Mouse (Mus musculus) left cerebral cortex, postnatal 25 days (tissue): Measurements from ENCODE around the gene Tet1. TPM values are rescaled to one million over a fixed set of nuclear protein-coding genes. Genes with fewer than 3 reads are reported as not detected.
"Not testable (repeated sequence)": the region's sequence is repeated elsewhere in the genome, so short reads cannot be mapped to it uniquely, and the experiment has no call there.

Experiments
- DNase-seq, 2 experiments: peaks; one replicate each; pipeline ENCODE4 v3.0.0; 2022; ENCODE audit warnings: low spot score in 2 of 2, mixed read lengths in 1 of 2
- intact Hi-C: fragments of 180-260 bp; cut with DNase I; formaldehyde crosslinking; loops from one replicate; pipeline ENCODE4 v1.15.1; 2025
- total RNA-seq, 2 experiments: library from RNA; stranded (reverse); gene quantifications; 2 replicates each; pipeline ENCODE4 v1.2.3; 2021

The Tet1 gene
- total RNA-seq, 2 experiments from 2014 or later, result 21.1 to 26.0 TPM

GRCm38 (mm10) chr10:62792177-62793090 lies 116.4 kb downstream of the Tet1 start, which contains the start of gene Ccar1:
TSS of gene Ccar1 (minus strand) at chr10:62792286.
- intact Hi-C loops, result loop anchor here (2.0 kb wide), 1 partner anchor 142 kb away; the partner anchor contains the start of gene Ddx50
- peak; percentile 97 to 99 for DNase-seq

GRCm38 (mm10) chr10:62791251-62792176 lies 117.3 kb downstream of the Tet1 start:
- peak in 1 of 2 experiments; percentile 15 for DNase-seq
- intact Hi-C loops, result loop anchor here (2.0 kb wide), 1 partner anchor 141 kb away; the partner anchor contains the start of gene Ddx50

- not testable (repeated sequence) for DNase-seq
- intact Hi-C loops, result loop anchor here (10.0 kb wide), 1 partner anchor 347 kb away; no protein-coding TSS in a partner anchor
Observed at GRCm38 (mm10) chr10:62781776-62782175, 127.0 kb downstream of the Tet1 start.

Other genes starting within 250 kb of the Tet1 start
- gene Stox1, start 182.9 kb downstream of the Tet1 start, total RNA-seq, result 1 to 10 TPM; 4.8 to 6.9 TPM
- gene Ccar1, start 116.7 kb downstream of the Tet1 start, total RNA-seq, result 10 to 100 TPM; 53.5 to 55.1 TPM
- gene Slc25a16, start 11.6 kb upstream of the Tet1 start, total RNA-seq, result 10 to 100 TPM; 37.4 to 41.9 TPM
- 1 to 10 TPM; 1.7 to 1.9 TPM for gene Dna2, start 38.0 kb upstream of the Tet1 start, total RNA-seq
- gene Rufy2, start 71.2 kb upstream of the Tet1 start, total RNA-seq, result 10 to 100 TPM; 79.0 to 84.4 TPM
- gene Hnrnph3, start 115.2 kb upstream of the Tet1 start, total RNA-seq, result 10 to 100 TPM; 46.3 to 52.0 TPM
- gene Pbld2, start 115.3 kb upstream of the Tet1 start, total RNA-seq, result 1 to 10 TPM; 2.1 to 2.4 TPM
- gene Pbld1, start 151.2 kb upstream of the Tet1 start, total RNA-seq, result under 1 TPM; 0.46 to 0.78 TPM
- gene Atoh7, start 190.7 kb upstream of the Tet1 start, total RNA-seq, result 1 to 10 TPM; 2.9 to 4.1 TPM